Mouse (Mus musculus) embryo, embryonic 10.5 days (tissue): ENCODE data around the gene Fam205a3.
"Not testable (repeated sequence)": the region's sequence is repeated elsewhere in the genome, so short reads cannot be mapped to it uniquely, and the experiment has no call there.

Experiments used
- DNase-seq: peaks from one replicate; pipeline ENCODE4 v3.0.0-alpha.2; 2015; ENCODE audit warnings: low spot score

Fam205a3 gene

DNA sequence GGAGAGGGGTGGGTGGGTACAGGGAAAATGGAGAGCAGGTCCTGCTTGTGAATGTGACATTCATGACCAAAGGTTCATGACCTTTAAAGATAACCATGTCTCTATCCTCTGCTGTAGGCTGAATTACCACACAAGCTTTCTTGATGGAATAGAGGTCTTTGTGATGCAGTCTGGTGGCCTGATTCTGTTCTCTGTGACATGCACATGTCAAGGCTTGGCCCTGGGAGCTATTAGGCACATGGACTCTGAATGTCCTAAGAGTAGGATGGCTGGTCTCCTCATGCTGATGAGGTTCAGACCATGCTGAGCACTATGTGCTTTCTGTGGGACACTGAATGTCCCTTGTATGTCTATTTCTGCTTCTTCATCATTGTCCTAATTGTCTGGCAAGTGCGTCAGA is at the start of gene Fam205a3:
Gene Fam205a3 (plus strand): TSS at position 301 of the 400 bp plus-strand sequence.
- DNase-seq: not testable (repeated sequence)

GRCm38 (mm10) chr4:42293967-42294366 is 24.2 kb upstream of the Fam205a3 start, which contains the start of gene Gm21953:
Gene Gm21953, plus strand, starts transcription at chr4:42294267.
- DNase-seq: not testable (repeated sequence)
